Mouse (Mus musculus) intestine, embryonic 14.5 days (tissue): ENCODE data around the gene Myt1. TPM values are rescaled to one million over a fixed set of nuclear protein-coding genes. Genes with fewer than 3 reads are reported as not detected.

ENCODE experiments used
- ATAC-seq: fragments of 200-750 bp; cut with Nextera tagmentation; replicated peaks from 2 replicates; pipeline ENCODE4 v1.8.0; 2017; ENCODE audit warnings: low read depth, moderate number of reproducible peaks, moderate TSS enrichment, moderate library complexity; ENCODE audit not compliant: low FRiP score, low TSS enrichment
- DNase-seq: peaks from one replicate; pipeline ENCODE4 v3.0.0-alpha.2; 2018; ENCODE audit warnings: low spot score
- H3K27ac ChIP-seq: fragments of 300-500 bp; sonication (generic); 2 replicates; pipeline ENCODE4 v1.5.1; 2014; ENCODE audit warnings: low read depth, mild to moderate bottlenecking, control low read depth
- H3K27me3 ChIP-seq: fragments of 300-500 bp; sonication (generic); replicated peaks from 2 replicates; pipeline ENCODE4 v1.6.1; 2014; ENCODE audit warnings: low read length, control low read depth; ENCODE audit not compliant: control insufficient read depth, insufficient read depth
- H3K36me3 ChIP-seq: fragments of 300-500 bp; sonication (generic); 2 replicates; pipeline ENCODE4 v1.6.1; 2014; ENCODE audit warnings: low read length, control low read depth; ENCODE audit not compliant: control insufficient read depth, insufficient read depth
- H3K4me1 ChIP-seq: fragments of 300-500 bp; sonication (generic); replicated peaks from 2 replicates; pipeline ENCODE4 v1.6.1; 2014; ENCODE audit warnings: low read length, control low read depth, mixed read lengths; ENCODE audit not compliant: control insufficient read depth, insufficient read depth
- H3K4me2 ChIP-seq: fragments of 300-500 bp; sonication (generic); 2 replicates; pipeline ENCODE4 v1.6.1; 2014; ENCODE audit warnings: low read length
- H3K4me3 ChIP-seq: fragments of 300-500 bp; sonication (generic); 2 replicates; pipeline ENCODE4 v1.5.1; 2014; ENCODE audit warnings: low read depth, low read length, control low read depth, mixed read lengths
- H3K9ac ChIP-seq: fragments of 300-500 bp; sonication (generic); 2 replicates; pipeline ENCODE4 v1.6.1; 2014; ENCODE audit warnings: mild to moderate bottlenecking, low read length
- H3K9me3 ChIP-seq: fragments of 300-500 bp; sonication (generic); 2 replicates; pipeline ENCODE4 v1.6.1; 2016; ENCODE audit warnings: low read length, control low read depth; ENCODE audit not compliant: control insufficient read depth
- WGBS: fragments of 180-500 bp; shearing (Covaris S2); extraction: QIAGEN DNeasy Blood & Tissue Kit; methylation state at CpG from one replicate; pipeline ENCODE4 v1.1.7; 2014; 5-methylcytosine and 5-hydroxymethylcytosine counted together
- polyA plus RNA-seq: library from polyadenylated mRNA; unstranded; fragments of >200 nt; fragmentation: Nextera tagmentation; extraction: Ambion mirVana; gene quantifications from 2 replicates; pipeline ENCODE4 v1.2.1, GENCODE M21; 2014

Gene Myt1
- polyA plus RNA-seq, 1 experiment from 2014 or later, result 4.3 TPM

GRCm38 (mm10) chr2:181863791-181864535, 100.8 kb downstream of the Myt1 start, which contains the start of gene Polr3k:
TSS of gene Polr3k (plus strand) at chr2:181864337.
- Histone ChIP-seq H3K4me2 (peak within 1 kb of the TSS; percentile 60), H3K4me1 (peaks cover 12% of the 10 kb centered on the region), H3K4me3 (peak within 1 kb of the TSS; percentile 79), H3K27ac (peak within 1 kb of the TSS; percentile 71; the same call in 1 of the 2 replicates), H3K9me3 (no peaks in the 10 kb centered on the region), H3K9ac (peak within 1 kb of the TSS; percentile 67), H3K27me3 (no peaks in the 10 kb centered on the region), H3K36me3 (peaks cover 23% of the 10 kb centered on the region)
- WGBS, result under 1% methylated on average over 35 of the region's 35 CpGs
- DNase-seq, result peak; percentile 89
- peak; percentile 100 for ATAC-seq

- Histone ChIP-seq H3K27ac (peak overlapping the region; percentile 71; the same call in 1 of the 2 replicates), H3K4me3 (peak overlapping the region; percentile 79), H3K4me1 (peaks cover 12% of the 10 kb centered on the region), H3K4me2 (peak overlapping the region; percentile 60), H3K36me3 (peaks cover 28% of the 10 kb centered on the region), H3K27me3 (no peaks in the 10 kb centered on the region), H3K9ac (peak overlapping the region; percentile 67), H3K9me3 (no peaks in the 10 kb centered on the region)
- ATAC-seq, result peak; percentile 29; the same call in 1 of the 2 replicates
- DNase-seq, result no peak
- WGBS, result under 1% methylated on average over 22 of the region's 22 CpGs
Observed at GRCm38 (mm10) chr2:181864536-181864860, 101.4 kb downstream of the Myt1 start.

- Histone ChIP-seq H3K9me3 (no peaks in the 10 kb centered on the region), H3K4me1 (peaks cover 12% of the 10 kb centered on the region), H3K4me2 (no peak overlapping the region), H3K27ac (no peak overlapping the region), H3K9ac (no peak overlapping the region), H3K27me3 (no peaks in the 10 kb centered on the region), H3K36me3 (peaks cover 42% of the 10 kb centered on the region), H3K4me3 (no peak overlapping the region)
- ATAC-seq, result no peak
- DNase-seq, result peak; percentile 77
- WGBS, result 63% methylated on average over 5 of the region's 5 CpGs
Observed at GRCm38 (mm10) chr2:181866931-181867330, 103.8 kb downstream of the Myt1 start.

- Histone ChIP-seq H3K4me1 (no peaks in the 10 kb centered on the region), H3K4me3 (no peak overlapping the region), H3K9me3 (no peaks in the 10 kb centered on the region), H3K4me2 (no peak overlapping the region), H3K27me3 (no peaks in the 10 kb centered on the region), H3K36me3 (peaks cover 51% of the 10 kb centered on the region), H3K9ac (no peak overlapping the region), H3K27ac (no peak overlapping the region)
- 94% methylated on average over 2 of the region's 2 CpGs for WGBS
- DNase-seq, result no peak
- ATAC-seq, result 0 out of 2 replicates have a peak, but pooled peaks have one; percentile 59
Observed at GRCm38 (mm10) chr2:181871039-181871438, 107.9 kb downstream of the Myt1 start.

Other genes starting within 250 kb of the Myt1 start
- 79.4 and 79.8 TPM in 2 replicates for gene Dnajc5, start 242.8 kb upstream of the Myt1 start, polyA plus RNA-seq
- gene Uckl1, start 178.4 kb upstream of the Myt1 start, polyA plus RNA-seq, result 62.8 and 65.1 TPM in 2 replicates
- 53.6 and 59.9 TPM in 2 replicates for gene Prpf6, start 171.5 kb upstream of the Myt1 start, polyA plus RNA-seq
- gene Zfp512b, start 170.5 kb upstream of the Myt1 start, polyA plus RNA-seq, result 35.0 TPM in 2 replicates
- 25.4 and 26.4 TPM in 2 replicates for gene Samd10, start 164.1 kb upstream of the Myt1 start, polyA plus RNA-seq
- gene Gm29797, start 106.3 kb upstream of the Myt1 start, polyA plus RNA-seq, result 1.2 and 2.5 TPM in 2 replicates
- 25.5 and 30.5 TPM in 2 replicates for gene Sox18, start 91.7 kb upstream of the Myt1 start, polyA plus RNA-seq
- gene Tcea2, start 83.0 kb upstream of the Myt1 start, polyA plus RNA-seq, result 24.7 and 25.3 TPM in 2 replicates
- 64.2 and 68.9 TPM in 2 replicates for gene Rgs19, start 69.4 kb upstream of the Myt1 start, polyA plus RNA-seq
- gene Lkaaear1, start 64.9 kb upstream of the Myt1 start, polyA plus RNA-seq, result not detected in 2 replicates
- 1.8 and 2.8 TPM in 2 replicates for gene Oprl1, start 48.3 kb upstream of the Myt1 start, polyA plus RNA-seq
- 29.7 and 31.9 TPM in 2 replicates for gene Pcmtd2, start 74.5 kb downstream of the Myt1 start, polyA plus RNA-seq
- 84.2 and 88.2 TPM in 2 replicates for gene Polr3k, start 101.0 kb downstream of the Myt1 start, polyA plus RNA-seq
- not detected in 2 replicates for gene Gm14496, start 227.8 kb downstream of the Myt1 start, polyA plus RNA-seq